Mouse (Mus musculus) thymus, adult 2 months (tissue): Measurements from ENCODE around the gene Nufip1. TPM values are rescaled to one million over a fixed set of nuclear protein-coding genes. Genes with fewer than 3 reads are reported as not detected.

ENCODE experiments used
- DNase-seq: peaks from one replicate; pipeline ENCODE4 v3.0.0; 2021
- H3K27ac ChIP-seq: fragments of 200-500 bp; 2 replicates; pipeline ENCODE4 v1.5.1; 2012; ENCODE audit warnings: low read length, control low read depth; ENCODE audit not compliant: control insufficient read depth, insufficient read depth
- H3K27me3 ChIP-seq: fragments of 200-500 bp; 2 replicates; pipeline ENCODE4 v1.6.1; 2012; ENCODE audit warnings: mild to moderate bottlenecking, low read length, moderate library complexity, mixed read lengths; ENCODE audit not compliant: control insufficient read depth, insufficient read depth
- H3K36me3 ChIP-seq: fragments of 200-500 bp; 2 replicates; pipeline ENCODE4 v1.6.1; 2012; ENCODE audit warnings: mild to moderate bottlenecking, low read length, moderate library complexity; ENCODE audit not compliant: control insufficient read depth, insufficient read depth
- H3K4me1 ChIP-seq: fragments of 200-500 bp; replicated peaks from 2 replicates; pipeline ENCODE4 v1.6.1; 2012; ENCODE audit warnings: low read length; ENCODE audit not compliant: control insufficient read depth, insufficient read depth
- H3K4me3 ChIP-seq: fragments of 200-500 bp; 2 replicates; pipeline ENCODE4 v1.5.1; 2012; ENCODE audit warnings: mild to moderate bottlenecking, low read length, control low read depth, moderate library complexity; ENCODE audit not compliant: control insufficient read depth, insufficient read depth
- CTCF ChIP-seq: fragments of 200-500 bp; IDR thresholded peaks from 2 replicates; pipeline ENCODE4 v1.5.1; 2012; ENCODE audit warnings: mild to moderate bottlenecking, control low read depth, low read length, moderate library complexity, borderline replicate concordance; ENCODE audit not compliant: control insufficient read depth, poor library complexity, insufficient read depth; ENCODE audit errors: extremely low read depth
- POLR2A ChIP-seq: fragments of 200-500 bp; IDR thresholded peaks from 2 replicates; pipeline ENCODE4 v1.6.1; 2012; ENCODE audit warnings: mild to moderate bottlenecking, low read length, control low read depth, moderate library complexity; ENCODE audit not compliant: control insufficient read depth, poor library complexity, insufficient read depth; ENCODE audit errors: extremely low read depth
- WGBS: fragments of 180-500 bp; shearing (Covaris S2); methylation state at CpG from one replicate; pipeline ENCODE4 v1.1.7; 2018; 5-methylcytosine and 5-hydroxymethylcytosine counted together
- polyA plus RNA-seq: library from polyadenylated mRNA; depleted of rRNA; stranded (reverse); fragments of >200 nt; gene quantifications from 2 replicates; pipeline ENCODE4 v1.2.3, GENCODE M21; 2012

The Nufip1 gene
- polyA plus RNA-seq, 1 experiment = 5.5 TPM

DNA sequence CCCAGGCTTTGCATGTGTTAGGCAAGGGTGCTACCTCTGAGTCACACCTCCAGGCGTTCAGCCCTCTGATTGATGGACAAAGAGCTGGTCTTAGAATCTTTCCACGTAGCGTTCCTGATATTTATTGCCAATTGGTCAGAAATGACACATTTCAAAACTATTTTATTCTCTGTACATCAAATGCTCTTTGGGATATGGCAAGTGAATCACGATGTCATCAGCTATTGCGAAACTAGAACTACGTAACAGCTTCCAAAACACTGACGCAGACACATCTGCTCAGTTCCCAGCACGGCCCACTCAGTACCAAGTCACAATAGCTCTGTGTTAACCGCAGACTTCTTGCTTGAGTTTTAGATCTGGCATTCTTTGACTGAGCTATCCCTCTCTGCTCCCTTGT is 11.1 kb upstream of the Nufip1 start:
- Histone ChIP-seq H3K27me3 (no peaks in the 10 kb centered on the region), H3K4me1 (no peaks in the 10 kb centered on the region), H3K27ac (no peak overlapping the region), H3K4me3 (no peak overlapping the region), H3K36me3 (peaks cover 36% of the 10 kb centered on the region)
- 97% methylated on average over 9 of the region's 9 CpGs for WGBS
- DNase-seq = no peak
- TF ChIP-seq POLR2A = no peak
- no peak for TF ChIP-seq CTCF

DNA sequence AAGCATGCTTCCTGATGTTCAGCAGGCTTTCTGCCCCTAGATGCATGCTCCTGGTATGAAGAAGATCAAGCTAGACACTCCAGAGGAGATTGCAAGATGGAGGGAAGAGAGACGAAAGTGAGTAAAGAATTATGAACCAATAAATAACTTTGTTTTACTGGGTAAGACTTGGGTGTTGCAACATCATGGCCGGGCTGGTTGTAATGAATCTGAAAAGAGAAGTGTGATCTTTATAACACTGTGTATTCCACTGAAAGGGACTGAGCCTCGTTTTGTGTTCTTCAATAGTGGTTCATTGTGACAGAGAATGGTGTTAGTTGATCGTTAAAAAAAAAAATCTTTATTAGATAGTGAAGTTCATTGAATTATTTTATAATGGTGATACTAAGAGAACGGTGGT is 5.1 kb downstream of the Nufip1 start:
- peaks cover 3% of the 10 kb centered on the region for H3K4me1 ChIP-seq
- H3K36me3 ChIP-seq = peaks cover 27% of the 10 kb centered on the region
- WGBS = 93% methylated on average over 5 of the region's 5 CpGs
- TF ChIP-seq POLR2A (no peak), CTCF (no peak)
- no peak for DNase-seq
- no peak overlapping the region for H3K4me3 ChIP-seq
- H3K27me3 ChIP-seq = no peaks in the 10 kb centered on the region
- no peak overlapping the region for H3K27ac ChIP-seq

DNA sequence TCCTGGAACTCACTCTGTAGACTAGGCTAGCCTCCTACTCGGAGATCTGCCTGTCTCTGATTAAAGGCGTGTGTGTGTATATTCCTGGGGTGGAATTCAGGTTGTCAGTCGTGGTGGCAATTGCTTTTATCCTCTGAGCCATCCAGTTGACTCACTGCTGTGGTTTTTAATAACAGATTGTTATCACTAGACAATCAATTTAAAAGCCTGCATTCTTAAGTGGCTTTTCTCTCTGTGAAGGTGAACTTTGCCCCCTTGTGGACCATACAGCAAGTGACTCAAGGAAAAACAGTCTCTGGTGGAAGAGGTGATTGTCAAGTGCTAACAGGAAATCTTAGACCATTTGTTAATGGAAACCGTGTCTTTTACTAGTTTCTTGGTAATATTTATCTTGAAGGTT is 8.3 kb downstream of the Nufip1 start:
- H3K4me1 ChIP-seq = no peaks in the 10 kb centered on the region

DNA sequence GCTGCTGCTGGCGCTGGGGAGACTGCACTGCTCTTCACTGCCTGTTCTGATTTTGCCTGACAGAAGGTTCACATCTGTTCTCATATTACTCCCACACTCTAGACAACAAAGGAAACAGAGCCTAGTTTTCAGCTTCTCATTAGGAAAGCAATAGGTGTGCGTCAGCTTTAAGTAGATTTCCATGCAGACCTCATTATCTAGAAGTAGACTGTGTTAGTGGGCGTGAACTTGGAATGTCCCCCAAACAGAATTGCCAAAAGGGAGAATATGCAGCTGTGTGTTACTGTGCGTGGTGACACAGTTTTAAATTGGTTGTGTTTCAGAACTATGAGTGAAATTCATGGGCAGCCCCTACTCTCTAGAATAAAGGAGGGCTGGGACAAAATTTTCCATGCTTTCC is 9.8 kb downstream of the Nufip1 start:
- Histone ChIP-seq H3K36me3 (peaks cover 32% of the 10 kb centered on the region), H3K27me3 (no peaks in the 10 kb centered on the region), H3K4me3 (no peak overlapping the region), H3K4me1 (no peaks in the 10 kb centered on the region), H3K27ac (no peak overlapping the region)
- DNase-seq = no peak
- 97% methylated on average over 4 of the region's 4 CpGs for WGBS
- no peak for TF ChIP-seq POLR2A
- no peak for TF ChIP-seq CTCF

More for the DNA sequence above, 8.3 kb downstream of the Nufip1 start:
- no peak for DNase-seq
- TF ChIP-seq CTCF (no peak), POLR2A (no peak)
- Histone ChIP-seq H3K27me3 (no peaks in the 10 kb centered on the region), H3K4me3 (no peak overlapping the region), H3K27ac (no peak overlapping the region), H3K36me3 (peaks cover 27% of the 10 kb centered on the region)
- 58% methylated on average over 4 of the region's 4 CpGs for WGBS

DNA sequence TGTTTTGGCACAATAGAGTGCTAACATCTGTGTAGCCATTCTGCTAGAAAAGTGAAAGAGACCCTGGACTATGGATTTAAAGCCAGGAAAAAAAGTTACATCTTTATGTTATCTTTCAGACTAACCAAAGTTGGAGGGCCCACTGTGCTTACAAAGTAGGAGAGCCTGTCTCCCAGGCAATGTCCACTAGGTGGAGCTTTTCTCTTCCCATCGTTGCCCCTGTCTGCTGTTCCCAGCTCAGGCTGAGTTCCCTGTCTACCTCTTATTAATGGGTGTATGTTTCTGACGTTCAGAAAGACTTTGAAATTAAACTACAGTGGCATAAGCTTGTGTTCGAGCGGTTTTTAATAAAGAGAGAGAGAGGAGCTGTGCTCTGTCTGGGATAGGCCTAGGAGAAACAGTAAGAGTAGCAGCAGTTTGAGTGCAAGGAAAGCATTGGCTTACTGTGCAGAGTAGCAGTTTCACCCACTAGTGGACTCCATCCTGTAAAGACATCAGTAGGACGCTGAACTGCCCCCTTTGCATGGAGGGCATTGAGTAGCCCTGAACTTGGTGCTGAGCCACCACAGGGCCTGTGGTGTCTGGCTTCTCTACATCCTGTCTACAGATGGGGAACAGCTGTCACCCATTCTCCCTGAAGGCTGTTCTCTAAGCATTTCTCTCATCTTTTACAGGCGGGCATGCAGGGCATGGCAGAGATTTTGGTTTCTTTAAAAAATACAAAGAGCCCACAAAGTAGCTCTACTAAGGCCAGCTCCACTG is 11.4 kb downstream of the Nufip1 start:
- DNase-seq = peak; percentile 22
- Histone ChIP-seq H3K36me3 (peaks cover 32% of the 10 kb centered on the region), H3K27me3 (no peaks in the 10 kb centered on the region), H3K4me3 (no peak overlapping the region), H3K4me1 (no peaks in the 10 kb centered on the region), H3K27ac (no peak overlapping the region)
- 56% methylated on average over 6 of the region's 6 CpGs for WGBS
- TF ChIP-seq POLR2A = no peak
- TF ChIP-seq CTCF = no peak

DNA sequence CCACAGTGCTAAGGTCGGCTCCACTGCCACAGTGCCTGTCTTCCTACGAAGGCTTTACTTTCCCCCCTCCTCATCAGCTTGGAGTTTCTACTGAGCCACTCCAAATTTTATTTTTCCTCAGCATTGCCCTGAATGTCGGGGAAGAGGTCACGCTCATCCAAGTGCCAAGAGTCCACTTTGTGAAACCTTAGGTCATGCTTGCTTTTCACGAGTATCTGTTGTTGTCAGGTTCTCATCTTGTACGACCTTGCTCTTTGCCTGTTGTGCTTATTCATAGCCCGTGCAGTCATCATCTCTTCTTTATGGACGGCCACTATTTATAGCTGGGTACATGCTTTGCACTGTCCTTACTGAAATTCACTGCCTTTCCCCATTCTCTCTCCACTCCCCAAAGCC is 12.0 kb downstream of the Nufip1 start:
- DNase-seq = no peak
- Histone ChIP-seq H3K27ac (no peak overlapping the region), H3K27me3 (no peaks in the 10 kb centered on the region), H3K4me1 (no peaks in the 10 kb centered on the region), H3K36me3 (peaks cover 30% of the 10 kb centered on the region), H3K4me3 (no peak overlapping the region)
- no peak for TF ChIP-seq POLR2A
- no peak for TF ChIP-seq CTCF
- WGBS = 94% methylated on average over 8 of the region's 8 CpGs
